Mouse (Mus musculus) sigmoid colon, adult 10 weeks (tissue): ENCODE measurements around the gene Serpinb2. TPM values are rescaled to one million over a fixed set of nuclear protein-coding genes. Genes with fewer than 3 reads are reported as not detected.

Experiments used
- polyA plus RNA-seq: library from polyadenylated mRNA; stranded (reverse); fragments of 350-450 nt; fragmentation: Illumina TruSeq; extraction: RNeasy Lipid Tissue Mini Kit (QIAGEN cat#74804); gene quantifications from one replicate; pipeline ENCODE4 v1.2.3, GENCODE M21; 2014; ENCODE audit warnings: low read depth, low replicate concordance

Serpinb2 gene
- polyA plus RNA-seq = 9.0 TPM

DNA sequence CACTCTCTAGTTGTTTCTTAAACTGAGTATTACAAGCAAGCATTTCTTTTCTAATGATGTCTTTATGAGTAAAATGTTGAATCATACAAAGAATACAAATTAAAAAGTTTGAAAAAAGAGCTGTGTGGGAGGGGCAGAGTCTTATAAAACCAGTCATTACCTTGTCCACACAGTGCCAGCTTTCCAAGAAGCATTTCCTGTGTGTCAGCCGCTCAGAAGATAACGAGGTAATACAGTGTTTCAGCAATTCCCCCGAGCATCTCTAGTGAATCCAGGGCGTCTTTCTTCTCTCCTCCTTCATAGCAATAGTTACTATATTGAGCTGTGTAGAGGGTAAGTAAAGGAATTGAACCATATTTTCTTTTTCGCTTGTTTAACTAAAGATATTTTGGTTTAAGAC is at the start of gene Serpinb2:
Gene Serpinb2 (plus strand): TSS at position 172 of the 400 bp plus-strand sequence.

Other genes with a start within 250 kb of the Serpinb2 start
- not detected for gene Serpinb3b, start 233.1 kb upstream of the Serpinb2 start, polyA plus RNA-seq
- gene Serpinb3c, start 233.1 kb upstream of the Serpinb2 start, polyA plus RNA-seq = not detected
- not detected for gene Serpinb11, start 150.2 kb upstream of the Serpinb2 start, polyA plus RNA-seq
- not detected for gene Serpinb7, start 111.8 kb upstream of the Serpinb2 start, polyA plus RNA-seq
- 3.1 TPM for gene Serpinb8, start 78.6 kb downstream of the Serpinb2 start, polyA plus RNA-seq